Mouse (Mus musculus) v-Abl transformed pro-B cells (cell line): ENCODE results near the gene Htr6.

Source experiments
- in situ Hi-C, 2 experiments: fragments of 400-800 bp; cut with MboI; formaldehyde crosslinking; loops; one replicate each; pipeline ENCODE4 v1.15.1; 2025; ENCODE audit not compliant: unreplicated experiment in 2 of 2

Gene Htr6

GRCm38 (mm10) chr4:139018976-139019375 lies 56.4 kb downstream of the Htr6 start:
- in situ Hi-C loops, result no loop called here

DNA sequence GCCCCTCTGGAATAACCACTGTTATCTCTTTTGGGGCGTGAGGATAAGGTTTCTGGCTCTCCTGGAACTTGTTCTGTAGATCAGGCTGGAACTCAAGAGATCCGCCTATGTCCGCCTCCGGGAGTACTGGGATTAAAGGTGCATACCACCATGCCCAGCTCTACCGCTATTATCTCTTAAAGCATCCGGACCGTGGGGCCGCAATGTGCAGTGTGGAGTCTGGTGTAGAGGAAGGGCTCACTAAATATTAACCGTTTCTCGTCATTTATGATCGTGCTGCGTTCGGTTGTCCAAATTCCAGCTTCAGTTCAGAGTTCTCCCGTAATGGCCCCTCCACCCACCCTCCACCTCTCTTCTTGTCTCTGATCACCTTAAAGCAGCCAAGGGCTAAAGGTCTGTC lies 57.0 kb downstream of the Htr6 start:
- in situ Hi-C loops, result no loop called here

DNA sequence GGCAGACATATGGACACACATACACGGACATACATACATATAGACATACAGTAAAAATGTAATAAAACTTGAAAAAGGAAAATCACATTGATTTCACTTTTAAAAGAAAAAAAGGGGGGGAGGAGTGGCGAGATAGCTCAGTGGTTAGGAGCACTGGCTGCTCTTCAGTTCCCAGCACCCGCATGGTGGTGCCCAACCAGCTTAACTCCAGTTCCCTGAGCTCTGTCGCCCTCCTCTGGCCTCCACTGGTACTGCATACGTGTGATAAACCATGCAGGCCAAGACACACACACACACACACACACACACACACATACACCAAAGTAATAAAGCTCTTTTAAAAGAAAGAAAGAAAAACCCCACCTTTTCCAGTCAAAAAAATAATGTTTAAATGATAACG lies 60.6 kb downstream of the Htr6 start:
- in situ Hi-C loops, result no loop called here

DNA sequence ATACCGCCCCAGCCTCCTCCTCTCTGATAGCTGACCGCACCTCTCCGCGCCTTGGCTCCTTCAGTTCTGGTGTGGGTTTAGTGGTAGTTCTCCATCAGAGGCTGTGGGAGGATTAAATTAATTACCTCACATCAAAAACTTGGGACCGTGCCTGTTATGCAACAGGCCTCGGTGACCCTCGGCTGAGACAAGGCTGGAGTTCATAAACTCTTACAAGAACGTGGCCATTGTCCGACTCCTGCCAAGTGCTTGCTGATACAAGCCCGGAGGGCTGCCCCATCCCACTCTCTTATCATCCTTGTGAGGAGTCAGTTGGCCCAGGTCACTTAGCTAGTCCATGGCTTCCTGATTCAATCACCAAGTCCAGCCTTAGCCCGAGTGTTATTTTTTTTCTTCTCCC lies 62.1 kb downstream of the Htr6 start:
- in situ Hi-C loops, result no loop called here

- in situ Hi-C loops, result no loop called here
These were observed 64.1 kb downstream of the Htr6 start for GRCm38 (mm10) chr4:139011201-139011702.
